Mouse (Mus musculus) urinary bladder, postnatal 36 days (tissue): Measurements from ENCODE around the gene Wwc1.

ENCODE experiments used
- DNase-seq, 2 experiments: peaks; one replicate each; pipeline ENCODE4 v3.0.0; 2022; ENCODE audit warnings: low spot score in 2 of 2, mixed read lengths in 1 of 2

Wwc1 gene

DNA sequence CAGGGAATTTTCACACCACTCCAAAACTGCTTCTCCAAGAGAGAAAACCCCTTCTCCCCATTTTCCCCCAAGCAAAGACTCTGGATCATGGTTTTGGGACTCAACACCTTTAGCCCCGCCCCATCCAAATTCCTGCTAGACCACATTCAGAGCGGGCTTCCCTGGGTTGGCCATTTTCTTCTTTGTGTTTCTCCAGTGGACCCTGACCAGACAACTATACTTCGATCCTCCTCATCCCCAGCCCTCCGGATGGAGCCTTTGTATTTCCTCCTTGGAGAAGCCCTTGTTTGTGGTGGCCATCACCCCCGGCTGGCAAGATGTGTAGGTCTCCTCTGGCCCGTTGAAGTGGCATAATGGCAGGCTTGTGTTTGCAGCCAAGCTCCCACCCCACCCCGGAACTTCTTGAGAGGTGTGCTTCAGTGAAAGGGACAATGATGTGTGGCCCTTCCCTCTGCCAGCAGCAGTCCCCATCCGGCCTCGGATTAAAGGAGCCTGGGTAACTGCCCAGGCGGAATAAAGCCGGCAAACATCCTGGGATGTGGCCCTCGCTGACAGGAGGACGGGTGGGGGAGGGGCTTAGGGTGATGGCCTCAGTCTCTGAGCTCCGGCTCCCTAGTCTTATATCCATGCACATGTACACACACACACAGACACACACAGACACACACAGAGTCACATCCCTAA, 46.8 kb downstream of the Wwc1 start:
- no peak for DNase-seq

DNA sequence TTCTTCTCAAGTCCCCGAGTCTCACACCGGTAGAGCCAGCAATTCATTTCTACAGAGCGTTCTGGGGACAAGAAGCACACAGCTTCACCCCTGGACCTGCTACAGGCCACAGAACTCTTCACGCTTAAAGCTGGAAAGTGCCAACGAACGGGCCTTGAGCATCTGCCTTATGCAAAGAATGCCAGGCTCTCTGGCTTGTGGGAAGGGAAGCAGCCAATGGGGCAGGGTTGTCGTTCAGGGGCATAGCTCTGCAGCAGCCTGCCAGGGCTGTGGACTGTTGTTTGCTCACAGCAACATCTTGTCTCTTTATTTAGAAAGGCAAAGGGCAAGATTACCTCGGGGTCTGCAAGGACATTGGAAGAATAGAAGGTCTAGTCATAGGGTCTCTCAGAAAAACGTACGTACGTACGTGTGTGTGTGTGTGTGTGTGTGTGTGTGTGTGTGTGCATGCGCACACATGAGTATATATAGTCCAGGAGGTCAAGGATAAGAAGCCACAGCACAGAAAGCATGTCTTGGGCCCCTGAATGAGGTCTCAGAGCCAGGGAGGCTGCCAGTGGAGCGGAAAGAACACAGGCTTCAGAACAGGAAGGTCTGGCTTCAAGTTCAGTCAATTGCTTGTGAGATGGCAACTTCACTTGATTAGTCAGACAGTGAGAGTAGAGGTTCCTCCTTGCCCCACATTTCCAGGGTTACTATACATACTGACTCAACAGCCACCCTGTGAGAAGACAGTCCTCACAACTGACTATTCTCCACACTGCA, 48.0 kb downstream of the Wwc1 start:
- DNase-seq = no peak

DNA sequence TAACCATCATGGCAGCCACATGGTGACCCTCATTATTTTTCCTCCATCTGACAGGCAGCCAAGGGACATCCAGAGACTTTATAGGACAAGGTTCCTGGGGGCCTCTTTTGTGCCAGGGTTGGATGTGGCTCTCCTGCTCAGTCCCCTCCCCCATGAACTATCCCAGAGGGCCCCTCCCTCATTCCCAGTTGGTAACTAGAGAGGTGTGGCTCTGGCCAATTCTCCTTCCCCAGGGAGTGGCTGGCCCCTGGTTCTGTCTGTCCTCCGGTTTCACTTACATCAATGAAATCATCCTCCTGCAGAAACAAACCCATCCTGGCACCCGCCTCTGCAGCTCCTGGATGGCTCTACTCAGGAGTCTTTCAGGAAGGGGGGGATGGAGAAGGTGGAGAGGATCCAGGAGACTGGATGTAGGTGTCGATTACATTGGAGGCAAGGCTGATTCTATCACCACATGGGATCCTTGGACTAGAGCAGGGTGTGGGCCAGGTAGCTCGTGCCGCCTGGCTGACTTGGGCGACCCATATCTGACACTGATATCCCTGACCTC, 49.7 kb downstream of the Wwc1 start:
- DNase-seq = no peak

DNA sequence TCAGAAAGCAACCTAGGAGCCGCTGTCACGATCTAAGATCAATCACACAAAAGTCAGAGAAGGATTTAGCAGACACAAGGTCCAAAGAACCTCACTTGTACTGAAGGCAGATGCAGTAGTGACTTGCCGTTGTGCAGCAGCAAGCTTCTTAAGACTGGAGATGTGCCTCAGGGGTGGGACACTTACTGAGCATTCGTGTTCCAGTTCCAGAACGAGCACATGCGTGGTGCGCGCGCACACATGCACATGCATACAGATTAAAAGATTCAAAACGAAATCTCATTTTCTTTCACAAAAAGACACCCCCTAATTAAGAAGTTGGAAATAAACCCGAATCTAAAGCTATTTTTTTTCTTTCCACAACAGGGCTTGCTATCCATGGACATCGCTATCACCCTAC, 51.9 kb downstream of the Wwc1 start:
- DNase-seq = no peak

GRCm38 (mm10) chr11:35927309-35927708, 53.0 kb downstream of the Wwc1 start:
- DNase-seq = no peak

GRCm38 (mm10) chr11:35925592-35925991, 54.7 kb downstream of the Wwc1 start:
- peak; percentile 70 to 76 for DNase-seq

DNA sequence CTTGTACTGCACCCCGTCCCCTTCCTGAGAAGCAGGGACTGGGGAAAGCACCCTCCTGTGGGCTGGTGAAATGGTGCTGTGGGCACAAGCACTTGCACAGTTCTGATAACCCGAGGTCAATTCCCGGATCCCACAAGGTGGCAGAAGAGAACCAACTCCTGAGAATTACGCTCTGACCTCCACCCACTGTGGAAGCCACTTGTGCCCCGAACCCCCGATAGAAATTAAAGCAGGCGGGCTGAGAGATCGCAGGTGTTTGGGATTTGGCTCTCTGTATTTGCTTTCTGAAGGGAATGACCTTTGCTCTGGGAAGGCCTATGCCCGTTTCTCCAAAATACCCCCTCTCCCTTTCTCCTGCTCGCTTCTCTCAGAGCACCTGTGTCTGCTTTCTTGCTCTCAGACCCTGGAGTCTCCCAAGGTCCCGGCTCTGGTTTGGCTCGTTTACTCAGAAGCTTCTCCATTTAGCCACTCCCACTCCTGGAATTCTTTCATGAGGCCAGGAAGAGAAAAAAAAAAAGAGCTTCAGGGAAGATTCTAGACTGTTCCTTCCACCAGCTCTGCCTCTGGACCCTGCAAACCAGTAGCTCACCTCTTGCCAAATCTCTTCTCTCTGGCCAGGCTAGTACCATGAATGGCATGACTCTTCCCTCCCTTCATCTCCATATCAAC, 58.0 kb downstream of the Wwc1 start:
- no peak for DNase-seq

DNA sequence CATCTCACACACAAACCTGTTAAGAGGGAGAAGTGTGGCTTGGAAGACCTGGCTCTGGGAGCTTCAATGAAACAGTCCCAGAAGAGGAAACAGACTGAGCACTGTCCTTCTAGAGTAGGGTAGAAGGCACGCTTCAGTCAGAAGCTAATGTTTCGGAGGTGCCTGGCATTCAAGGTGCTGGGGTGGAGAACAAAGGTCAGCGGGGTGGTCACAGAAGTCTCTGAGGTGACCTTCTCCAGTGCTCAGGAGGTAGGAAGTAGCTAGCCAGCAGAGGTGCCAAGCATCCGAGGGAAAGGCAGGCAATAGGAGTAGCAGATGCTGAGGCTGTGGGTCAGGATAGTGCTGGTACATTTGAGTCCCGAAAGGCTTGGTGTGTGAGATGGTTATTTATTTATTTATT, 59.6 kb downstream of the Wwc1 start:
- no peak for DNase-seq

DNA sequence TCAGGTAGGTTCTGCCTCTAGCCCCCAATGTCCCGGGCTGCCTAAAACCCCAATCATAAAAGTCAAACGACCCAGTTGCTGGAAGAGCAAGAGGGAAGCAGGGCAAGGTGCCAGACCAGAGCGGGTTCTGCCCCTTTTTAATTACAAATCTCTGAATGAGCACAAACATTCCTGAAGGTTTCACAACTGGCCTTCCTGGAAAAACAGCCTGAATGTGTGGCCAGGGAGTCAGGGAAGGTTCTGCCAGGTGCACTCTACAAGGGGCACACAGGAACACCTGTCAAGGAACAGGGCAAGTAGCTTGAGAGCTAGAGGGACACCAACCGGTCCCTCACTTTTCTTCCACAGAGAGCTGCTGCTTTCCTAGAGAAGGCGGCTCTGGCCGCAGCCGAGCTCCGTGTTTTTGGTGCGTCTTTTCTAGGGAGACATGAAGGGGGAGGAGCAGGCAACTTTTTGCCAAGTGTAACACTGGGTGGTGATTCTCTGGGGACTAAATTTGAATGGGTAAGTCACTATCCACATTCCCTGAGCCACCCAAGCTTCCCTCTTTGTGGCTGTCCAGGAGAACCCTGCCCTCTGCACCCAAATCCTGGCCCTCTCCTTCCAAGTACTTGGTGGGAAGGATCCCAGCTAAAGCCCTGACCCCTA, 60.3 kb downstream of the Wwc1 start:
- DNase-seq = peak in 1 of 2 experiments; percentile 34

DNA sequence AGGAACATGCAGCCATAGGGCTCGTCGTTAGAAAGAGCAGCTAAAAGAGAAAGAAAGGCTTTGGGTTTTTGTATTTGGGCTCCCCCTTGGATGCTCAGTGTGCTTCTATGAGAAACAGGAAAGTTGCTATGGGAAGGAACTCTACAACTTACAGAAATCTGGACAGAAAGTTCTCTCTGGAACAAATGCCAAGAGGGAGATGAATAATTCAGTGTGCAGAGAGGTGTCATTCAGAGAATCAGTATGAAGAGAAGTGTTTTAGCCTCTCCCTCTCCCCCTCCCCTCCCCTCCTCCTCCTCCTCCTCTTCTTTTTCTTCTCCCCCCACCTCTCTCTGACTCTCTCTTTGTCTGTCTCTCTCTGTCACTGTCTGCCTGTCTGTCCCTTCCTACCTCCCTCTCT, 60.9 kb downstream of the Wwc1 start:
- DNase-seq = no peak

GRCm38 (mm10) chr11:35916466-35917185, 63.7 kb downstream of the Wwc1 start:
- no peak for DNase-seq

DNA sequence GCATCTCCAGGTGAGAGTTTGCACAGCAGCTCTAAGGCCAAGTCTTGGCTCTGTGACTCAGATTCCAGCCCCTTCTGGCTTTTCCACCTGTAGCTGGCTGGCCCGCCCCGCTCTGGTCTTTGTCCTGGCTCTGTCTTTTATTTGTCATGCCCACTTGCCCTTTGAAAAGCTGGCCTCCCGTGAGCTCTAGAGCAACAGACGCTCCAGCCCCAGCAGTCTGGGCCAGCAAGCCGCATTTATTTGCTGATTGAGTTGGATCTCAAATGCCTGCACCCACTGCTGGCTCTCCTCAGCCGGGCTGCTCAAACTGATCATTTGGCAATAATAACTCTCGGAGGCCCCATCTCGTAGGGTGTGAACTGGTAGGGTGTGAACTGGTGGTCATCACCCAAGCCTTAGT, 64.8 kb downstream of the Wwc1 start:
- no peak for DNase-seq

GRCm38 (mm10) chr11:35913418-35914044, 66.8 kb downstream of the Wwc1 start:
- no peak for DNase-seq

GRCm38 (mm10) chr11:35904955-35905550, 75.3 kb downstream of the Wwc1 start:
- DNase-seq = no peak

GRCm38 (mm10) chr11:35903079-35903478, 77.2 kb downstream of the Wwc1 start:
- DNase-seq = no peak

DNA sequence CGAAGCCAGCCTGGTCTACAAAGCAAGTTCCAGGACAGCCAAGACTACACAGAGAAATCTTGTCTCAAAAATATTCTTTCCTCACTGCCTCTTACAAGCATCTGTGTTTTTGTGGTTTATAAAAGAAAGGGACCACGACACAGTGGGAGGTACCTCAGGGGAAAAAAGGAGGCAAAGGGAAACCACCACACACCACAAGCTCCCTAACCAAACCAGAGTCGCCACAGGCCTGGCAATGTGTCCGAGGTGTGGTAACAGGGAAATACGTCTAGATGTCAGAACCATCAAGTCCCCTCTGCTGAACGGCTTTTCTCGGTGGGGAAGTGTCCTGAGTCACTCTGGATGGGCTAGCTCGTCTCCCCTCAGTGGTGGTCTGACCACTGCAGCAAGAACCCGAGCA, 80.4 kb downstream of the Wwc1 start:
- no peak for DNase-seq

GRCm38 (mm10) chr11:35893454-35893853, 86.9 kb downstream of the Wwc1 start:
- DNase-seq = no peak

DNA sequence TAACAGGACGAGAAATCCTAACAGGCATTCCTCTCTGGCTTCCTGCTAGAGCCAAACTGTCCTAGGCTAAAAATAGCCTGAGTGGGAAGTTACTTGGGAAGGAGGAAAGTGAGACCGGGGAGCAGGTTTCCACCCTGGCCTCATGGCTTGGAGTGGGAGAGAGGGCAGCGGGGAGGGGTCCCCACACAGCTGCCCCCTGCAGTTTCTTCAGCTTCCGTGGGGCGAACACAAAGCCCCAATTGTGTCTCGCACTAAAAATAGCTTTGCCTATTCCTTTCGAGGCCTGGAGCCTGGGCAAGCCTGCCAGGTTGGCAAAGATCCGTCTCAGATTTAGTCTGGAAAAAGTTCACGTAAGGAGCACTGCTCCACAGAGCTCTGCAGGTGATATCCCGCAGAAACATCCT, 87.3 kb downstream of the Wwc1 start:
- no peak for DNase-seq

DNA sequence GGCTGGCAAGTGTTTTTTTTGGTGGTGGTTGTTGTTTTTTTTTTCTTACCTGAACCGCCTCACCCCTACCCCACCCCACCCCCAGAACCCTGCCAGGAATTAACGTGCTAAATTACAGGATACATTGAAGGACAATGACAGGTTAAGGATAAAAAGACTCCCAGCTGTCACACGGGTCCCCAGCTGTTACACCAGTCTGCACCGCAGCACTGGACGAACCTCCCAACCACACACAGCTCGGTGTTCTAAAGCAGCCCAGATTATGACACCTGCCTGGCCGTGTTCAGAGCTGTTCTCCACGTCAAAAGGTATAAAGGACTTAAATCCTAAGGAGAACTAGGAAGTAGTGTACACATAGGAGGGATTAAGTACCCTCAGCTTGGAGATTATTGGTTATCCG, 88.0 kb downstream of the Wwc1 start:
- no peak for DNase-seq

DNA sequence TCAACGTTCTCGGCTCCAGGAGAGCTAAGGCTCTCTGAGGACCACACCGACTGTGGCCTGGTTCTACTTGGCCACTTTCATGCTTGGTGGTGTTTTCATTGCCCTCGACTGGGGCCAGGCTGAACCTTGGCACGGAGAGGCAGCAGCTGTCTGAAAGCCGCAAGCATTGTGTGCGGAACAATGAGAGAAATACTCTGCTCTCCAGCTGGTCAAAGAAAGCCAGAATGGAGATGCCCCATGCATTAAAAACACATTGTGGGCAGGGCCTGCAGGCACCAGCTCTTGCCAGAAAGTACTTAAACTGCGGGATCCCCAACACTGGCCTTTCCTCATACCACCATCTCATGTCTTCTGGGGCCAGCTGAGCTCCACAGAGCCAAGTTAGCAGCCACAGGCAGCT, 91.5 kb downstream of the Wwc1 start:
- no peak for DNase-seq

DNA sequence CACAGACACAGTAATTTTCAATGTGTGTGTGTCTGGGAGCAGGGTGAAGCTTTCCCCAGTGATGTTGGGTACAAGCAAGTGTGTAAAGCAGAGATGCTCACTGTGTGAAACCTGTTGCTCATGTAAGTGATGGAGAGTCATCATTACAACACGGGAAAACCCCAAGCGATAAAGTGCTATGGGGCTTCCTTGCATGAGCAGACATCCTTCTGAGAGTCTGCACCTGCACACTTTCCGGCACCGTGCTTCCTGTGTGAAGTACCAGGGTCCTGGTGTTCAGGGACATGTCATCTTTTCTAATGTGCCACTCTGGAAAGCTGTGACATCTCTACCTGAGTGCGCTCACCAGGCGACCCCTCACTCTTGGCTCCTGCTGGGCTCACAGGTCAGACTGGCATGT, 97.5 kb downstream of the Wwc1 start:
- DNase-seq = no peak
